Mouse (Mus musculus) E14TG2a.4 (cell line): ENCODE data around the gene 9230102O04Rik.

Experiments
- H3K27me3 ChIP-seq: 2 replicates; pipeline ENCODE4 v1.6.1; 2014; ENCODE audit warnings: low read length, control low read depth; ENCODE audit not compliant: insufficient read depth
- H3K36me3 ChIP-seq: 2 replicates; pipeline ENCODE4 v1.6.1; 2014; ENCODE audit warnings: low read length, control low read depth; ENCODE audit not compliant: insufficient read depth
- H3K4me1 ChIP-seq: replicated peaks from 2 replicates; pipeline ENCODE4 v1.6.1; 2014; ENCODE audit warnings: low read depth, low read length, control low read depth
- H3K4me3 ChIP-seq: replicated peaks from 2 replicates; pipeline ENCODE4 v1.5.1; 2014; ENCODE audit warnings: mild to moderate bottlenecking, low read length
- H3K9me3 ChIP-seq: 2 replicates; pipeline ENCODE4 v1.6.1; 2014; ENCODE audit warnings: low read length, control low read depth
- CTCF ChIP-seq: conservative IDR thresholded peaks from 2 replicates; pipeline ENCODE4 v1.5.1; 2014; ENCODE audit warnings: low read length
- NANOG ChIP-seq: IDR thresholded peaks from 2 replicates; pipeline ENCODE4 v1.6.1; 2014; ENCODE audit warnings: borderline replicate concordance, low read length, mixed read lengths
- POU5F1 ChIP-seq: IDR thresholded peaks from 2 replicates; pipeline ENCODE4 v1.6.1; 2014; ENCODE audit warnings: low read length, borderline replicate concordance

9230102O04Rik gene

DNA sequence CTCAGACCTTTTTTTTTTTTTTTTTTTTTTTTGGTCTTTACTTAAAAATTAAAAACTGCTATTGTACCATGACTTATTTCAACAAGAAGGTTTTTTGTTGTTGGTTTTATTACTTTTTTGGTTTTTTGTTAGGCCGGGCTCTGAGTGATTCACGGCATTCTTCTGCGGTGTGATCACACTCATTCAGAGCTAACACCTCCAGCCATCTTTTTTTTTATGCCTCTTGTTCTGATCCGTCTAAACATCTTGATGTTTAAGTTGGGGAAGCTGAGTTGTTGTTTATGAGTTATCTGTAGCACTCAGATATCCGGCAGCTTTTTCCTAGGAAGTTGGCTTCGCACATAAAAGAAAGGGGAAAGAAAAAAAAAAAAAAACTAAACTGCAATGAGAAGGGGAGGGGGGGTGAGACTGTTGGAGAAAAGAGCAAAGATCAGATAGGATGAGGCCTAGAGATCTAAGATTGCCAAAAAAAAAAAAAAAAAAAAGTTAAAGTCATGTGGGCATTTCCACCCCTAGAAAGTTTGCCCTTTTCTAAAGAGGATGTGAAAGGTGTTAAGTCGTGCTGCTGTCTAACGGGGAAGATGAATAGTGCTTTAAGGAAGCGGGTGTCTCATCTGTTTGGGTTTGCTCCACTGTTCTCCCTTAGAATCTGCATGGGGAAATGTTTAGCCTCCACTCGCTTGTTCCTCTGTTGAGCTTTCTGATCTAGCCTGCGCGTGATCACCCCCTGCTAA, 22.1 kb downstream of the 9230102O04Rik start:
- no peak overlapping the region for H3K4me3 ChIP-seq
- H3K27me3 ChIP-seq = peaks cover 46% of the 10 kb centered on the region
- H3K4me1 ChIP-seq = peaks cover 27% of the 10 kb centered on the region
- peaks cover 7% of the 10 kb centered on the region for H3K9me3 ChIP-seq
- no peaks in the 10 kb centered on the region for H3K36me3 ChIP-seq
- TF ChIP-seq CTCF = no peak

GRCm38 (mm10) chr2:9860698-9861097, 28.6 kb downstream of the 9230102O04Rik start:
- TF ChIP-seq NANOG (no peak), POU5F1 (no peak), CTCF (no peak)
- H3K36me3 ChIP-seq = no peaks in the 10 kb centered on the region
- H3K9me3 ChIP-seq = no peaks in the 10 kb centered on the region

DNA sequence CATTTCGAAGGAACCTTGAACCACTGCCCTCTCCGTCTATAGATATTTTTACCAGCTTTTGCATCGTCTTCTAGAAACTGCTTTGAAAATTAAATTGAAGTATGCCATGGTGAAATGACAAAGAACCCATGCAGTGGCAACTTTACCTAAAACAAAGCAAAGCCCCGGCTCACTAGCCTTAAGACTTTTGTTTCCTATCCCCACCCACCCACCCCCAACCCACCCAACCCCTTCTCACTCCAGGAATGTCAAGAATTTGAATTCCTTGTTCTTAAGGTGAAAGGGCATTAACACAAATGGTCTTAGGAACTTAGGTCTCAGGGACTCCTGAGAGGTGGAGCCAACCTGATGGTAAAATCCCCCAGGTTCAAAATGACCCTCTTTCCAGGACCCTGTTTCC, 33.5 kb downstream of the 9230102O04Rik start:
- H3K4me3 ChIP-seq = no peak overlapping the region
- TF ChIP-seq POU5F1 (no peak), CTCF (no peak), NANOG (no peak)
- peaks cover 3% of the 10 kb centered on the region; the same call in 1 of the 2 replicates for H3K9me3 ChIP-seq
- no peaks in the 10 kb centered on the region for H3K36me3 ChIP-seq
- H3K4me1 ChIP-seq = peaks cover 67% of the 10 kb centered on the region
- peaks cover 16% of the 10 kb centered on the region for H3K27me3 ChIP-seq

More at GRCm38 (mm10) chr2:9860698-9861097, 28.6 kb downstream of the 9230102O04Rik start:
- Histone ChIP-seq H3K4me3 (no peak overlapping the region), H3K4me1 (peaks cover 61% of the 10 kb centered on the region), H3K27me3 (peaks cover 12% of the 10 kb centered on the region)

- Histone ChIP-seq H3K27me3 (peaks cover 8% of the 10 kb centered on the region), H3K36me3 (no peaks in the 10 kb centered on the region), H3K9me3 (peaks cover 3% of the 10 kb centered on the region; the same call in 1 of the 2 replicates), H3K4me1 (peaks cover 53% of the 10 kb centered on the region), H3K4me3 (peak overlapping the region; percentile 52)
- TF ChIP-seq CTCF (no peak), NANOG (no peak), POU5F1 (no peak)
Observed at GRCm38 (mm10) chr2:9852851-9853576, 36.3 kb downstream of the 9230102O04Rik start.

GRCm38 (mm10) chr2:9835195-9835594, 54.1 kb downstream of the 9230102O04Rik start:
- no peak for TF ChIP-seq CTCF
- no peak for TF ChIP-seq POU5F1
- TF ChIP-seq NANOG = no peak
- no peak overlapping the region for H3K4me3 ChIP-seq
- H3K36me3 ChIP-seq = no peaks in the 10 kb centered on the region
- H3K4me1 ChIP-seq = no peaks in the 10 kb centered on the region
- no peaks in the 10 kb centered on the region for H3K9me3 ChIP-seq
- H3K27me3 ChIP-seq = peaks cover 6% of the 10 kb centered on the region; the same call in 1 of the 2 replicates

GRCm38 (mm10) chr2:9833712-9834111, 55.6 kb downstream of the 9230102O04Rik start:
- Histone ChIP-seq H3K4me1 (no peaks in the 10 kb centered on the region), H3K4me3 (no peak overlapping the region), H3K9me3 (no peaks in the 10 kb centered on the region), H3K36me3 (no peaks in the 10 kb centered on the region), H3K27me3 (peaks cover 6% of the 10 kb centered on the region; the same call in 1 of the 2 replicates)
- no peak for TF ChIP-seq NANOG
- no peak for TF ChIP-seq CTCF
- no peak for TF ChIP-seq POU5F1
